Mouse (Mus musculus) c-Kit-positive CD71-positive TER-119-positive erythroid progenitor cells, embryonic 14.5 days (primary cell): ENCODE results near the gene Ensa.
"Not testable (repeated sequence)": the region's sequence is repeated elsewhere in the genome, so short reads cannot be mapped to it uniquely, and the experiment has no call there.

Experiments used
- DNase-seq: peaks from one replicate; pipeline ENCODE4 v3.0.0-alpha.2; 2013; ENCODE audit warnings: low spot score

Ensa gene

GRCm38 (mm10) chr3:95624628-95625503 lies at the start of gene Ensa:
TSS of gene Ensa (plus strand) at chr3:95624993.
- DNase-seq, result peak; percentile 100

DNA sequence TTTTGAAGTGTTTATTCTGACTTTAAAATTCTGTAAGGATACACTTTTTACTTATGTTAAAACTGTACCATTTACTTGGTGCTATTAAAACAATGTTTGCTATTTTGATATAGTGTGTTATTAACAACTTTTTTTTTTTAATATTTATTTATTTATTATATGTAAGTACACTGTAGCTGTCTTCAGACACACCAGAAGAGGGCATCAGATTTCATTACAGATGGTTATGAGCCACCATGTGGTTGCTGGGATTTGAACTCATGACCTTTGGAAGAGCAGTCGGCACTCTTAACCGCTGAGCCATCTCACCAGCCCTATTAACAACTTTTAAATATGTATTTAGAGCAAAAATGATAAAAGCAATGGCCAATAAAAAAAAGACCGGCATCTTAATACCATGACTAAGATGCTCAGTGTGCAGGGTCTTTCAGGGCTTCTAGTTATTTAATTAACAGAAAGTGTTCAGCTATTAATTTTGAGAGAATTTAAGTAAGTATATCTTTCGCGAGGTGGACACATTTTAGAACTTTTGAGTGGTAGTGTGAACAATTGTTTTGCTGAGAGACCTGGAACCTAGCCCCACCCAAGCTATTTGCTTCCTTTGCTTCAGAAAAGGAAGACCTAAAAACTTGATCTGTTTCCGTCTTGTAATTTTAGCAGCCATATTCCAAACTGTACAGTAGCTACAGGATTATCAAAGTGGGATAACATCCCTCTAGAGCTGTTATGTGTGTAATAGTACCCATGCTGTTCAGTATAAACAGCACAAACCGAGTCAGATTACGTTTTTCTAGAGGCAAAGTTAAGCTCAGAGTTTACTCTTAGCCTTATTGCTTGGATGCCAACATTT lies 36.8 kb upstream of the Ensa start:
- no peak for DNase-seq

DNA sequence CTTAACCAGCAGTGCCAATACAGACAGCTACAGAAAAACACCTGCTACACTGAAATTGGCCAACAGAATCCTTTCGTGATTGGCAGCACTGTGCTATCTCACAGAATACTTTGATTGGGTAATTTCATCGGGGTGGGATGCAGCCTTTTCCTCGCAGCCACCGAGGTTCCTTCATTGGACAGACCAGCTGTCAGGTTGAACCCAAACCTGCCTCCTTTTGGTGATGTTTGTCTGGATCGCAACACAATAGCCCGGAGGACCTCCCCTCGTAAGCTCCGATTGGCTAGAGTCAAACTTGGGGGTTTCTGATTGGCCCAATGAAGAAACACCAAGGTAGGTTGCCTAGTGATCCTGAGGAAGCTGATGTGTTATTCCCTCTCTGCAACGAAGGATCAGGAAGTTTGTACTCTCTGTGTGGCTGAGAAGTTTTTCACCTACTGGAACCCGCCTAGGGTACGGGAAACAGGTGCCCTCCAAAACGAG lies 36.1 kb upstream of the Ensa start, which contains the start of gene Golph3l:
Gene Golph3l (plus strand): TSS at position 331 of the 483 bp plus-strand sequence.
- DNase-seq, result peak; percentile 96

GRCm38 (mm10) chr3:95598734-95599133 lies 26.1 kb upstream of the Ensa start:
- DNase-seq, result no peak

- no peak for DNase-seq
Measured at GRCm38 (mm10) chr3:95601287-95601686, 23.5 kb upstream of the Ensa start.

DNA sequence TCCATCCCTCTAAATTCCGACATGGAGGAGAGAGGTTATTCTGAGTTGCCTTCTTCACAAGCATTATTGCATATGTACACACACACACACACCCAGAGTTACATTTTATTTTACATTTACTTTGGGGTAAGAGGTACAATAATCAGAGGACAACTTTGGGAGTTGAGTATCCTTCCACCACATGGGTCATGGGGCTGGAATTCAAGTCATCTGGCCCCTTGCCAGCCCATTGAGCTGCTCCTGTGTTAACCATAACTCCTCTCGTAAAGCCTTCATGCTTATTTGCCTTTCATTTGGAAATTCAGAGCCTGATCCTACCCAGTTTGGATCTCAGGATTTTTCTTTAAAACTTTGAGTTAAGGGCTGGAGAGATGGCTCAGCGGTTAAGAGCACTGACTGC lies 18.7 kb upstream of the Ensa start:
- no peak for DNase-seq

- no peak for DNase-seq
Measured at GRCm38 (mm10) chr3:95609195-95609594, 15.6 kb upstream of the Ensa start.

DNA sequence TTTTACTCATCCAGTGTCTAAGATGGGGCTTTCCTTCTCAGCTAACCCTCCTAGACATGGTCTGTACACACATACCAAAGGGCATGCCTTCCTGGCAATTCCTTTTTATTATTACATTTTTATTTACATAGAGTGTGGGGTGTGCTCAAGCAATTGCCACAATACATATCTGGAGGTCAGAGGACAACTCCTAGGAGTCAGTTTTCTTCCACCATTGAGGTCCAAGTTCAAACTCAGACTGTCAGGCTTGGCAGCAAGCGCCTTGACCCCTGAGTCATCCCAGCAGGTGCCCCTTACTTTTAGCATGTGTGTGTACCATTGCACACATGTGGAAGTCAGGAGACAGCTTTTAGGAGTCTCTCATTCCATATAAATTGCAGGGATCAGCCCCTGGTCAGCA lies 10.8 kb upstream of the Ensa start:
- DNase-seq, result no peak

DNA sequence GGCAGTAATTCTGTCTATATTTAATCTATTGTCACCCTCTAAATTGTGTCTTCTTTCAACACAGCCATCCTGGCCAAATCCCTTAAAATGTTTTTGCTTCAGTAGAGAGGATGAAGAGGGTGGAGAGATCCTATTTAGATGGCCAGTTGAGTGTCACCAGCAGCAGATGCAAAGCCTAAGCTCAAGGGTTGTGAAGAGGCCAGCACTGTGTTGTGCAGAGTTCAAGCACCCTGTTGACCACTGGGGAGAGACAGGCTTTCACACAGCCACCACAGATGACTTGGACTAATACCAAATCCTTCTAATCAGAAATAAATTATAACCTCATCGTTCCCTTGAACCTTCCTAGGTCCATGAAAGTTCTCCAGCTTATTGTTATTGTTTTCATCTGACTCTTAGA lies 6.3 kb upstream of the Ensa start:
- no peak for DNase-seq

- no peak for DNase-seq
Measured at GRCm38 (mm10) chr3:95621241-95621640, 3.6 kb upstream of the Ensa start.

DNA sequence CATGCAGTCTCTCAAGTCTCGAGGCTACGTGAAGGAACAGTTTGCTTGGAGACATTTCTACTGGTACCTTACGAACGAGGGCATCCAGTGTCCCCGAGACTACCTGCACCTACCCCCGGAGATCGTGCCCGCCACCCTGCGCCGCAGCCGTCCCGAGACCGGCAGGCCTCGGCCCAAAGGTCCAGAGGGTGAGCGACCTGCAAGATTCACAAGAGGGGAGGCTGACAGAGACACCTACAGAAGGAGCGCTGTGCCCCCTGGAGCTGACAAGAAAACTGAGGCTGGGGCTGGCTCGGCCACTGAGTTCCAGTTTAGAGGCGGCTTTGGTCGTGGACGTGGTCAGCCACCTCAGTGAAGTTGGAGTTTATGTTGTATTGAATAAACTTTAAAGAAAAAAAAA lies 2.4 kb upstream of the Ensa start:
- DNase-seq, result not testable (repeated sequence)

DNA sequence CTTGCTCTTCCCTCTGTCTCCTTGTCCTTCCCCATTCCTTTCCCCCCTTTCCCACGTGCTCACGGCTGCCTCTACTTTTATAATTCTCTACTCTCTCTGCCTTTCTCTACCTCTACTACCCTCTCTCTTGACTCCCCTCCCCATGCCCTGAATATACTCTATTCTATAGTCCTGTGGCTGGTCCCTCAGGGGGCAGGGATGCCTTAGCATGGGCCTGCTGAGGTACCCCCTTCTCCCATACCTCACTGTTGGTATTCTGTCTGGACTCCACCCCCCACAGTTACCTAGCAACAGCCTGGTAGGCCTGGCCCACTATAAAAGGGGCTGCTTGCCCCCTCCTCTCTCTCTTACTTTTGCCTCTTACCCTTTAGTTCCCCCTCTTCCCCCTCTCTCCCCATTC lies 1.2 kb upstream of the Ensa start:
- no peak for DNase-seq

DNA sequence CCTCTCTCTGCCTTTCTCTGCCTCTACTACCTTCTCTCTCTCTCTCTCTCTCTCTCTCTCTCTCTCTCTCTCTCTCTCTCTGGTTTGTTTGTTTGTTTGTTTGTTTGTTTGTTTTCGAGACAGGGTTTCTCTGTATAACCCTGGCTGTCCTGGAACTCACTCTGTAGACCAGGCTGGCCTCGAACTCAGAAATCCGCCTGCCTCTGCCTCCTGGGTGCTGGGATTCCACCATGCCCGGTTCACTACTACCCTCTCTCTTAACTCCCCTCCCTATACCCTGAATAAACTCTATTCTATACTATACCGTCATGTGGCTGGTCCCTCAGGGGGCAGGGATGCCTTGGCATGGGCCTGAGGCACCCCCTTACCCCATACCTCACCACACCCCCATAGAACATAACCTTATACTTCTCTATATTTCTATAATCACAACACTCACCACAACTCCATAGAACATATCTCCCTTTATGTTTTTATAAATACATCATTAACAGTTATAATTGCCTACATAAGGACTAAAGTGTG lies 740 bp upstream of the Ensa start:
- not testable (repeated sequence) for DNase-seq

GRCm38 (mm10) chr3:95627763-95628162 lies 3.0 kb downstream of the Ensa start:
- DNase-seq, result no peak

DNA sequence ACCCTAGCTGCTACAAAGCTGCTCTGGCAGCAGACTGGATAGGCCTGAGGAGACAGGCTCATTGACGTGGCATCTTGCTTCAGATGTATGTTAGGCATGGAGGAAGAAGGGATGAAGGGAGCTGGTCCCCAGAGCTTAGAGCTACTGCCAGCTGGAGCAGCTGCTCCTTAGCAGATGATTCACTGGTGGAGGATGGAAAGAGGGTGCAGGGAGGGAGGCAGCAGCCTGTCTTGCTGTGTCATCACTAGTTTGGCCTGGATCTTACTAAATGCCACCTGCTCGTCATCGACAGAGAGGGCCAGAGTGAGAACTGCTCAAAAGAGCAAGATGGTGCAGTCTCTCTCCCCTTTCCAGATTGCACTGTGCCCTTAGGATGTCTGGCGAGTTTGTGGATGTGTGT lies 5.0 kb downstream of the Ensa start:
- no peak for DNase-seq

- no peak for DNase-seq
Measured at GRCm38 (mm10) chr3:95630856-95631255, 6.1 kb downstream of the Ensa start.

DNA sequence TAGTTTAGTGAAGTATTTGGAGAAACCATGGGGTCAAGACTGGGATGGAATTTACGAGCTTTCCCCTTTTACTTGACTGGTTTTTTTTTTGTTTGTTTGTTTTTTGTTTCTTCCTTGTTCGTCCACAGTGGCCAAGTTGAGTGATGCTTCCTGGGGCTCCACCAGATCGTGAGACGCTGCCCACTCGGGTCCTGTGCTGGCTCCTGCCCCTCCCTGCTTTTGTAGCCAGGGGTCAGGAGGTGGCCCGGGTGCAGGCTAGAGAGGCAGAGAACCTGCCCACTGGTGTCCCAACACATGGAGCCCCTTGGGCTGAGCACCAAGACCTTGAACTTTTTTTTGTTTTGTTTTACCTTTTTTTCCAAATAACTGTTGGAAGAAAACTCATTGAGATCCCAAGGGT lies 6.5 kb downstream of the Ensa start:
- no peak for DNase-seq

DNA sequence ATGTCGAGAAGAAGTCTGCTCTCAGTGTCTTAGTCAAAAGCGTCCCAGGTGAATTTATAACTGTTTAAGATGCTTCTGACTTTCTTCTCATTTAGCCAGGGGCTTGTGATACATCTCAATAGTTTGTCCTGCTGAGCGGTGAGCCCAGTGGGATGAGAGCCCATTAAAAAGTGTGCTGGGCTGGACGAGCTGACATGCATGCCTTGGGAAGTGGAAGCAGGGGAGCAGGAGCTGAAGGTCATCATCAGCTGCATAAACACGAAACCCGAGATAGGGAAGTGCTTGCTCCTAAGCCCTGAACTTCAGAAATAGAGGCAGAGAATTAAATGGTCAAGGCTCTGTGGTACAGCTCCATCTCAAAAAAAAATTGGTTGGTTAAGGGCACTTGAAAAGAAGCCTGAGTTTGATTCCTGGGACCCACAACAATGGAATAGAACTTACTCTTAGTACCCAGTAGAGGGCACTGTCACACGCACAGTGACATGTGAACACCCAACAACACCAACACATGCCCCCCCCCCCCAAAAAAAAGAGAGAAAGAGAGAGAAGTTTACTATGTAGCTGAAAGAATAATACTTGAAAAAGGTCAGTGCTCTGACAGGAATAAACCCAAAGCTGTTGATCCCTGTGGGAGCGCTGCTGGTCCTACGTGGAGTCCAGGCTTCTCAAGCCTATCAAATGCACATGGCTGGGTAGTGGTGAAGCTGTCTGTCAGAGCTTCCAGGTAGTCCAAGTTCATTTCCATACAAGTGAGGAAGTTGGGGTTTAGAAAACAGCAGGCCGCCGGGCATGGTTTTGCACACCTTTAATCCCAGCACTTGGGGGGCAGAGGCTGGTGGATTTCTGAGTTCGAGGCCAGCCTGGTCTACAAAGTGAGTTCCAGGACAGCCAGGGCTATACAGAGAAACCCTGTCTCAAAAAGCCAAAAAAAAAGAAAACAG lies 8.1 kb downstream of the Ensa start:
- DNase-seq, result no peak

DNA sequence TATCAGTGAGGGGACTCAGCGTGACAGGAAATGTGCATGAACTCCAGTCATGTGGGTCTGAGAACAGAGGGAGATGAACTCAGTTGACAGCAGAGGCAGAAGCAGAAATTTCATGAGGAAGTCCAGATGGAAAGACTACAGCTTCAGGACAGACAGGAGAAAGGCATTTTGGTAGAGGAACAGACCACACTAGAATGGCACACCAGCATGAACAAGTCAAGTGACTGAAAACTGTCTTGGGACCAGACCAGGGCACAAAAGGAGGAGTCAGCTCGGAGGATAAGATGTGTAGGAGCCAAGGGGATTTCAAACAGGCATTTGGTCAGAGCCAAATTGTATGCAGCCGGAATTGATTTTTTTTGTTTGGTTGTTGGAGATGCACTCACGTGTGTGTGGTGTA lies 10.8 kb downstream of the Ensa start:
- no peak for DNase-seq

GRCm38 (mm10) chr3:95636072-95636471 lies 11.3 kb downstream of the Ensa start:
- DNase-seq, result no peak

DNA sequence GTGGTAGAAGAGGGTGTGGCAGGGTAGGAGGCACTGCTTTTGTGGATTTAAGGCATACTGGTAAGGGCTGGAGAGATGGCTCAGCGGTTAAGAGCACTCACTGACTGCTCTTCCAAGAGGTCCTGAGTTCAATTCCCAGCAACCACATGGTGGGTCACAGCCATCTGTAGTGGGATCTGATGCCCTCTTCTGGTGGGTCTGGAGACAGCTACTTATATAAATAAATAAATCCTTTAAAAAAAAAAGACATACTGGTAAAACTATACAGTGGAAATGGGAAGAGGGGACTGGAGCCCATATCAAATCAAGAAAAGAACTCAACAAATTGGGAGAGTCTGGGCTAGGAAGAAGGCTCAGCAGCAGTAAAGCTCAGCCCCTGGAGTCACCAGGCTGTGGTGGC lies 14.9 kb downstream of the Ensa start:
- DNase-seq, result no peak

GRCm38 (mm10) chr3:95643097-95643496 lies 18.3 kb downstream of the Ensa start:
- no peak for DNase-seq
